Mouse (Mus musculus) G1E (cell line): ENCODE measurements around the gene Wfdc5.
"Not testable (repeated sequence)": the region's sequence is repeated elsewhere in the genome, so short reads cannot be mapped to it uniquely, and the experiment has no call there.

Experiments
- CTCF ChIP-seq: IDR thresholded peaks from 2 replicates; pipeline ENCODE4 v1.5.1; 2012; ENCODE audit warnings: low read depth, low read length, inconsistent platforms, mixed read lengths
- GATA2 ChIP-seq: IDR thresholded peaks from 2 replicates; pipeline ENCODE4 v1.6.1; 2012; ENCODE audit warnings: low read depth, low read length, inconsistent platforms, borderline replicate concordance

GRCm38 (mm10) chr2:164206011-164206410, 23.5 kb upstream of the Wfdc5 start:
- not testable (repeated sequence) for TF ChIP-seq CTCF, GATA2
